Mouse (Mus musculus): Measurements from ENCODE around the gene Lrfn3. TPM values are rescaled to one million over a fixed set of nuclear protein-coding genes. Genes with fewer than 3 reads are reported as not detected.
A peak's percentile ranks its signal among the peaks of the same experiment; 100 is the strongest.

The Lrfn3 gene
- 7.3 and 8.1 TPM in 2 replicates for polyA plus RNA-seq (2016; fragmentation: Nextera tagmentation; extraction: Ambion mirVana)

GRCm38 (mm10) chr7:30362652-30363343, at the start of gene Lrfn3:
TSS of gene Lrfn3 (minus strand) at chr7:30362772.
- peak within 1 kb of the TSS; percentile 42; the same call in 1 of the 2 replicates for H3K27ac ChIP-seq
- peaks cover 49% of the 10 kb centered on the region for H3K4me1 ChIP-seq
- peaks cover 16% of the 10 kb centered on the region for H3K36me3 ChIP-seq (replicated peaks)
- peak; percentile 82 for ATAC-seq (ENCODE audit: low FRiP score)
- H3K4me3 ChIP-seq (replicated peaks) = peak within 1 kb of the TSS; percentile 83
- H3K27me3 ChIP-seq = peaks cover 22% of the 10 kb centered on the region
- H3K4me2 ChIP-seq = peak within 1 kb of the TSS; percentile 87
- H3K9ac ChIP-seq = peak within 1 kb of the TSS; percentile 93
- WGBS = 2% methylated on average over 31 of the region's 55 CpGs
- no peaks in the 10 kb centered on the region; the same call in 1 of the 2 replicates for H3K9me3 ChIP-seq

DNA sequence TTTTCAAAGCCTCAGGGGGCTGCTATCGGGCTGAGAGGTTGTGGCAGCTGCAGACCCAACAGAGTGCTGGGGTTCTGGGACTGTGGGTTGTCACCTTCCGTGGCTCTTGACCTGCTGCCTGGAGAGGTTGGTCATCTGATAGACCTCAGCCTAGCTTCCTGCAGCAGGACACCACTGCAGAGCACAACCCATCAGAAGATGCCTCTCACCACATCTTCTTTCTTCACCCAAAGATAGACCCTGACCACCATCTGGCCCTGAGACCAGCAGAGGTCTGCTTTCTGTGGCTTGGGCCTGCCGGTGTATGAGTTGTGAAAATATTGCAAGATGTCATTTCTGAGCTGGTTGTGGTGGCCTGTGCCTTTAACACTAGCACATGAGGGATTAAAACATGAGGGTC, 48.5 kb upstream of the Lrfn3 start:
- ATAC-seq (ENCODE audit: low FRiP score) = no peak
- Histone ChIP-seq H3K4me2 (no peak overlapping the region), H3K9me3 (no peaks in the 10 kb centered on the region), H3K36me3 (replicated peaks) (no peaks in the 10 kb centered on the region), H3K27me3 (peaks cover 4% of the 10 kb centered on the region; the same call in 1 of the 2 replicates), H3K9ac (no peak overlapping the region), H3K4me3 (replicated peaks) (no peak overlapping the region), H3K4me1 (no peaks in the 10 kb centered on the region), H3K27ac (no peak overlapping the region)
- 84% methylated on average over 3 of the region's 3 CpGs for WGBS

GRCm38 (mm10) chr7:30409789-30410188, 47.2 kb upstream of the Lrfn3 start:
- 84% methylated on average over 2 of the region's 2 CpGs for WGBS
- Histone ChIP-seq H3K9ac (no peak overlapping the region), H3K4me2 (no peak overlapping the region), H3K9me3 (no peaks in the 10 kb centered on the region), H3K4me3 (replicated peaks) (no peak overlapping the region), H3K27ac (no peak overlapping the region), H3K27me3 (peaks cover 4% of the 10 kb centered on the region; the same call in 1 of the 2 replicates), H3K4me1 (no peaks in the 10 kb centered on the region), H3K36me3 (replicated peaks) (no peaks in the 10 kb centered on the region)
- ATAC-seq (ENCODE audit: low FRiP score) = no peak

DNA sequence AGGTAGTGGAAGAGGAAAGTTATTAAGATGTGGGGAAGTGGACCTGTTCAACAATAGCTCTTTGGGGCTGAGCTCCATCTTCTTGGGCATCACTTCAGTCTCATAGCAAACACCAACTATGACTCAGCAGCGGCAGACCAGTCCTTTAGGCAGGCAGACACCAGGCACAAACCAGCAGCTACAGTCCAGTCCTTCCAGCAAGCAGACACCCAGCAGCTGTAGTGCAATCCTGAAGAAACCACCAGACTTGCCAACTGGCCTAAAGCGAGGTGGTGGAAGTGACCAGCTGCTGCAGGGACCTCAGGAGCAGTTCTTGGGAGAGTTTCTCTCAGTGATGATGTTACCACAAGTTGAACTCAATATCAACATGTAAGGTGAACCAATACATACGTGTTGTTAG, 46.1 kb upstream of the Lrfn3 start:
- no peak overlapping the region for H3K4me3 ChIP-seq (replicated peaks)
- H3K27me3 ChIP-seq = peaks cover 4% of the 10 kb centered on the region; the same call in 1 of the 2 replicates
- H3K4me1 ChIP-seq = no peaks in the 10 kb centered on the region
- ATAC-seq (ENCODE audit: low FRiP score) = no peak
- H3K9ac ChIP-seq = no peak overlapping the region
- H3K9me3 ChIP-seq = no peaks in the 10 kb centered on the region
- 83% methylated on average over 3 of the region's 3 CpGs for WGBS
- H3K27ac ChIP-seq = no peak overlapping the region
- H3K36me3 ChIP-seq (replicated peaks) = no peaks in the 10 kb centered on the region
- no peak overlapping the region for H3K4me2 ChIP-seq

GRCm38 (mm10) chr7:30402343-30402742, 39.8 kb upstream of the Lrfn3 start:
- Histone ChIP-seq H3K4me3 (replicated peaks) (no peak overlapping the region), H3K27ac (no peak overlapping the region), H3K4me1 (0 out of 2 replicates have a peak, but pooled peaks cover 3% of the 10 kb centered on the region), H3K9ac (no peak overlapping the region), H3K4me2 (no peak overlapping the region), H3K27me3 (0 out of 2 replicates have a peak, but pooled peaks cover 8% of the 10 kb centered on the region), H3K9me3 (no peaks in the 10 kb centered on the region), H3K36me3 (replicated peaks) (no peaks in the 10 kb centered on the region)
- ATAC-seq (ENCODE audit: low FRiP score) = no peak
- 73% methylated on average over 4 of the region's 4 CpGs for WGBS

DNA sequence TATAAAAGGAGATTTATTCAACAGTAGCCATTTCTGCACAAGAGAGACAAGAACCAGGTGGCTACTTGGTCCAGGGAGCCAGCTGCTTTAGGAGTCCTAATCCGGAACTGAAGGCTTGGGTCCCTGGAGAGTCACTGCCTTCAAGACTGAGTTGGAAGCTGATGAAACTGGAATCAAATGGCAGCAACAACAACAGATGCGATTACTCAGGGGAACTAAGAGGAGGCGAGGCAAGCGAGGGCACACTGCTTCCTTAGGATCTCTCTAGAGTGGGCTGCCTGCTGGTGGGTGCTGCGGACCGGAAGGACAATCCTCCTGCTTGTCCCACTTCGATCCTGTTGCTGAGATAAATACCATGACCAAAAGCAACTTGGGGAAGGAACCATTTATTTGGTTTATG, 37.1 kb upstream of the Lrfn3 start:
- H3K4me3 ChIP-seq (replicated peaks) = no peak overlapping the region
- no peak overlapping the region for H3K4me2 ChIP-seq
- WGBS = 61% methylated on average over 7 of the region's 7 CpGs
- H3K27me3 ChIP-seq = 0 out of 2 replicates have a peak, but pooled peaks cover 5% of the 10 kb centered on the region
- ATAC-seq (ENCODE audit: low FRiP score) = no peak
- H3K4me1 ChIP-seq = 0 out of 2 replicates have a peak, but pooled peaks cover 3% of the 10 kb centered on the region
- H3K27ac ChIP-seq = no peak overlapping the region
- H3K36me3 ChIP-seq (replicated peaks) = no peaks in the 10 kb centered on the region
- no peak overlapping the region for H3K9ac ChIP-seq
- no peaks in the 10 kb centered on the region for H3K9me3 ChIP-seq

- H3K4me2 ChIP-seq = no peak overlapping the region
- no peak for ATAC-seq (ENCODE audit: low FRiP score)
Measured at GRCm38 (mm10) chr7:30394871-30395270, 32.3 kb upstream of the Lrfn3 start.

GRCm38 (mm10) chr7:30394379-30394778, 31.8 kb upstream of the Lrfn3 start:
- H3K4me3 ChIP-seq (replicated peaks) = no peak overlapping the region
- no peaks in the 10 kb centered on the region for H3K36me3 ChIP-seq (replicated peaks)
- WGBS = 74% methylated on average over 11 of the region's 11 CpGs
- no peak overlapping the region for H3K27ac ChIP-seq
- 0 out of 2 replicates have a peak, but pooled peaks cover 3% of the 10 kb centered on the region for H3K4me1 ChIP-seq
- no peak overlapping the region for H3K9ac ChIP-seq
- ATAC-seq (ENCODE audit: low FRiP score) = no peak
- no peaks in the 10 kb centered on the region for H3K9me3 ChIP-seq
- H3K27me3 ChIP-seq = no peaks in the 10 kb centered on the region; the same call in 1 of the 2 replicates
- no peak overlapping the region for H3K4me2 ChIP-seq

More at GRCm38 (mm10) chr7:30394871-30395270, 32.3 kb upstream of the Lrfn3 start:
- 40% methylated on average over 2 of the region's 2 CpGs for WGBS
- H3K9me3 ChIP-seq = no peaks in the 10 kb centered on the region
- no peak overlapping the region for H3K9ac ChIP-seq
- no peak overlapping the region for H3K4me3 ChIP-seq (replicated peaks)
- H3K27ac ChIP-seq = no peak overlapping the region
- no peaks in the 10 kb centered on the region for H3K36me3 ChIP-seq (replicated peaks)
- H3K27me3 ChIP-seq = no peaks in the 10 kb centered on the region; the same call in 1 of the 2 replicates
- 0 out of 2 replicates have a peak, but pooled peaks cover 3% of the 10 kb centered on the region for H3K4me1 ChIP-seq

DNA sequence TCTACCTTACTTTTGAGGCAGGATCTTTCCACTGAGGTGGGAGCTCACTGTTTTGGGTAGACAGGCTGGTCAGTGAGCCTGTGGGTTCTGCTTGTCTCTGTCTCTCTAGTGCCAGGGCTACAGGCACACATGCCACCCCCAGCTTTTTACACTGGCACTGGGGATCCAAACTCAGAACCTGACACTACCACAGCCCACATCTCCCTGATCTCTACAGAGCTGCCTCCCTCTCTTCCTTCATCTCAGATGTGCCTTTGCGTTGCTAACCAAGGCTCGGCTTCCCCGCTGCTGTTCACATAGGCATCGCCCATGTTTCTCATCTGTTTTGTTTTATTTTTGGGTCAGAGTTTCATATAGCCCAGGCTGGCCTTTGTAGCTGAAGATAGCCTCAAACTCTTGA, 31.1 kb upstream of the Lrfn3 start:
- Histone ChIP-seq H3K36me3 (replicated peaks) (no peaks in the 10 kb centered on the region), H3K27ac (no peak overlapping the region), H3K9ac (no peak overlapping the region), H3K27me3 (no peaks in the 10 kb centered on the region; the same call in 1 of the 2 replicates), H3K9me3 (no peaks in the 10 kb centered on the region), H3K4me3 (replicated peaks) (no peak overlapping the region), H3K4me2 (no peak overlapping the region), H3K4me1 (no peaks in the 10 kb centered on the region)
- ATAC-seq (ENCODE audit: low FRiP score) = no peak
- 87% methylated on average over 4 of the region's 4 CpGs for WGBS

DNA sequence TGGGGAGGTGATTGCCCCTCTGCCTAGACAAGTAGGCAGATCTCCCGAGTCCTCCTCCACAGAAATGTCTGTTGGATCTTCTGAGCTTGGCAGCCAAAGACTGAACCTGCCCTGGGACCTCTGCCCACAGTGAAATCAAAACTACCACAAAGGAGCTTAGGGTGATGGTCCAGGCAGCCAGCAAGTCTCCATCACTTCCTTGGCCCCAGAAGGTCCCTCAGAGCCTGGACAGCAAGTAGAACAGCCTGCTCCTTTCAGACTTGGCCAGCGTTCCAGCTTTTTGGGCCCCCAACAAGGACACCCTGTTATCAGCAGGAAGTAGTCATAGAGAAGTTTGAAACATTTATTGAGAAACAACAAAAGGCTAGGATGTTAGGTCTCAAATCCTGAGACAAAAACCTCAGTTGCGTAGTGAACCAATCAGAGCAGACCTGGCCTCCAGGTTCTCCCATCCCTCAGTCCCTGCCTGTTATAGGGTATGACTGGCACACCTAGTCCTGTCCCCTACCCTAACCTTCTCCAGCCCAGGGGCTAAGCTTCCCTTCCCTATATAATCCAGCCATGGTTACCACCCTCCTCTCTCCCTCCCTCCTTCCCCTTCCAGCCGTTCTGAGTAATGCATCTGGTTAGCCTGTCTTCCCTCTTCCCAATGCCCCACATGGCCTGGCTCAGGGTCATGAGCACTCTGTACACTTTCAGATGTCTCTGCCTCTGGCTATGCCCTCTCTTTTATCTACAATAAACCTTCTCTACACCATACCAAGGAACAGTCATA, 30.4 kb upstream of the Lrfn3 start:
- H3K9ac ChIP-seq = no peak overlapping the region
- no peaks in the 10 kb centered on the region for H3K36me3 ChIP-seq (replicated peaks)
- H3K4me2 ChIP-seq = no peak overlapping the region
- H3K27me3 ChIP-seq = no peaks in the 10 kb centered on the region; the same call in 1 of the 2 replicates
- no peaks in the 10 kb centered on the region for H3K4me1 ChIP-seq
- no peak overlapping the region for H3K27ac ChIP-seq
- H3K9me3 ChIP-seq = no peaks in the 10 kb centered on the region
- WGBS = 74% methylated on average over 4 of the region's 4 CpGs
- no peak for ATAC-seq (ENCODE audit: low FRiP score)
- H3K4me3 ChIP-seq (replicated peaks) = no peak overlapping the region

GRCm38 (mm10) chr7:30384106-30384505, 21.5 kb upstream of the Lrfn3 start:
- ATAC-seq (ENCODE audit: low FRiP score) = no peak
- H3K9ac ChIP-seq = no peak overlapping the region
- H3K27ac ChIP-seq = no peak overlapping the region
- H3K36me3 ChIP-seq (replicated peaks) = no peaks in the 10 kb centered on the region
- no peak overlapping the region for H3K4me3 ChIP-seq (replicated peaks)
- H3K4me1 ChIP-seq = no peaks in the 10 kb centered on the region
- no peaks in the 10 kb centered on the region for H3K9me3 ChIP-seq
- WGBS = 84% methylated on average over 9 of the region's 9 CpGs
- no peak overlapping the region for H3K4me2 ChIP-seq
- H3K27me3 ChIP-seq = no peaks in the 10 kb centered on the region

DNA sequence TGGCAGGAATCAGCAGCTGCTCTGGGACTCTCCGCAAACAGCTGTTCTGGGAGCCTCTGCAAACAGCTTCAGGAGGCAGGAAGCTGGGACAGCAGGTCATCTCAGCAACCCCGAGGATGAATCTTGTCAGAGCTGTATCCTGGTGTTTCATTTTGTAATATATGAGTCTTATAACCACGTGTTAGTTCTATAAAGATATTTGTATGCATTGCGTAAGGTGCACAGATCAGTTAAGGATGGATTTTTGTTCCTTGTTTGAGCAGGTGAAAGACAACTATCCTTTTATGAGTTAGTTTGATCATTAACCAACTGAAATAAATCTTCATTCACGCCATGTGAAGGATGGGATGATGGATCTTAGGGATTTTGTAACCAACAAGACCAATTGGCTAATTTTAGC, 17.5 kb upstream of the Lrfn3 start:
- Histone ChIP-seq H3K36me3 (replicated peaks) (no peaks in the 10 kb centered on the region), H3K27me3 (0 out of 2 replicates have a peak, but pooled peaks cover 3% of the 10 kb centered on the region), H3K9me3 (no peaks in the 10 kb centered on the region), H3K4me3 (replicated peaks) (no peak overlapping the region), H3K4me1 (no peaks in the 10 kb centered on the region), H3K27ac (no peak overlapping the region), H3K9ac (no peak overlapping the region), H3K4me2 (no peak overlapping the region)
- WGBS = 68% methylated on average over 5 of the region's 5 CpGs
- ATAC-seq (ENCODE audit: low FRiP score) = no peak
